Mouse (Mus musculus) limb, embryonic 11.5 days (tissue): Measurements from ENCODE around the gene Ets1. TPM values are rescaled to one million over a fixed set of nuclear protein-coding genes. Genes with fewer than 3 reads are reported as not detected.

Source experiments
- ATAC-seq: fragments of 200-750 bp; cut with Nextera tagmentation; 2 replicates; pipeline ENCODE4 v1.8.0; 2017; ENCODE audit warnings: low read depth; ENCODE audit not compliant: insufficient number of reproducible peaks, low FRiP score, low TSS enrichment
- DNase-seq: peaks from one replicate; pipeline ENCODE4 v3.0.0-alpha.2; 2015; ENCODE audit warnings: low spot score
- H3K27ac ChIP-seq: fragments of 300-500 bp; sonication (generic); replicated peaks from 2 replicates; pipeline ENCODE4 v1.5.1; 2014; ENCODE audit warnings: low read depth, mild to moderate bottlenecking, low read length
- H3K27me3 ChIP-seq: fragments of 300-500 bp; sonication (generic); 2 replicates; pipeline ENCODE4 v1.6.1; 2014; ENCODE audit warnings: mild to moderate bottlenecking, low read length, mixed read lengths; ENCODE audit not compliant: control insufficient read depth, insufficient read depth
- H3K36me3 ChIP-seq: fragments of 300-500 bp; sonication (generic); 2 replicates; pipeline ENCODE4 v1.6.1; 2014; ENCODE audit warnings: mild to moderate bottlenecking, low read length, moderate library complexity, mixed read lengths; ENCODE audit not compliant: control insufficient read depth, insufficient read depth
- H3K4me1 ChIP-seq: fragments of 300-500 bp; sonication (generic); 2 replicates; pipeline ENCODE4 v1.6.1; 2014; ENCODE audit warnings: low read length, mixed read lengths; ENCODE audit not compliant: control insufficient read depth, insufficient read depth
- H3K4me2 ChIP-seq: fragments of 300-500 bp; sonication (generic); 2 replicates; pipeline ENCODE4 v1.6.1; 2014; ENCODE audit warnings: low read depth, mild to moderate bottlenecking, moderate library complexity; ENCODE audit not compliant: severe bottlenecking
- H3K4me3 ChIP-seq: fragments of 300-500 bp; sonication (generic); 2 replicates; pipeline ENCODE4 v1.5.1; 2014; ENCODE audit warnings: low read depth, low read length
- H3K9ac ChIP-seq: fragments of 300-500 bp; sonication (generic); 2 replicates; pipeline ENCODE4 v1.6.1; 2014; ENCODE audit warnings: mild to moderate bottlenecking, low read length
- H3K9me3 ChIP-seq: fragments of 300-500 bp; sonication (generic); 2 replicates; pipeline ENCODE4 v1.6.1; 2016; ENCODE audit warnings: low read length; ENCODE audit not compliant: control insufficient read depth
- WGBS: fragments of 180-500 bp; shearing (Covaris S2); extraction: QIAGEN DNeasy Blood & Tissue Kit; methylation state at CpG from one replicate; pipeline ENCODE4 v1.1.7; 2014; 5-methylcytosine and 5-hydroxymethylcytosine counted together
- polyA plus RNA-seq: library from polyadenylated mRNA; unstranded; fragments of >200 nt; fragmentation: Nextera tagmentation; extraction: Ambion mirVana; gene quantifications from 2 replicates; pipeline ENCODE4 v1.2.1, GENCODE M21; 2014

Ets1 gene
- polyA plus RNA-seq, 1 experiment from 2014 or later = 34.0 TPM

- no peak overlapping the region for H3K4me2 ChIP-seq
- peak overlapping the region; percentile 10; the same call in 1 of the 2 replicates for H3K27ac ChIP-seq
- no peaks in the 10 kb centered on the region for H3K9me3 ChIP-seq
- no peaks in the 10 kb centered on the region for H3K36me3 ChIP-seq
- 67% methylated on average over 7 of the region's 7 CpGs for WGBS
- no peak overlapping the region for H3K9ac ChIP-seq
- H3K4me3 ChIP-seq = no peak overlapping the region
- H3K27me3 ChIP-seq = no peaks in the 10 kb centered on the region
- ATAC-seq = no peak
- DNase-seq = peak; percentile 45
- peaks cover 14% of the 10 kb centered on the region for H3K4me1 ChIP-seq
Measured at GRCm38 (mm10) chr9:32787091-32787490, 151.1 kb downstream of the Ets1 start.

GRCm38 (mm10) chr9:32787615-32788014 lies 151.6 kb downstream of the Ets1 start:
- no peak overlapping the region for H3K4me3 ChIP-seq
- H3K36me3 ChIP-seq = no peaks in the 10 kb centered on the region
- 5% methylated on average over 1 of the region's 1 CpGs for WGBS
- H3K27me3 ChIP-seq = no peaks in the 10 kb centered on the region
- H3K9ac ChIP-seq = no peak overlapping the region
- peaks cover 14% of the 10 kb centered on the region for H3K4me1 ChIP-seq
- H3K4me2 ChIP-seq = no peak overlapping the region
- DNase-seq (peak; percentile 46), ATAC-seq (no peak)
- no peaks in the 10 kb centered on the region for H3K9me3 ChIP-seq
- no peak overlapping the region for H3K27ac ChIP-seq

GRCm38 (mm10) chr9:32789306-32789705 lies 153.3 kb downstream of the Ets1 start:
- no peak overlapping the region for H3K27ac ChIP-seq
- no peaks in the 10 kb centered on the region for H3K27me3 ChIP-seq
- H3K4me1 ChIP-seq = peaks cover 14% of the 10 kb centered on the region
- H3K9me3 ChIP-seq = no peaks in the 10 kb centered on the region
- H3K4me3 ChIP-seq = no peak overlapping the region
- DNase-seq = peak; percentile 40
- no peak overlapping the region for H3K9ac ChIP-seq
- H3K36me3 ChIP-seq = no peaks in the 10 kb centered on the region
- no peak for ATAC-seq
- no peak overlapping the region for H3K4me2 ChIP-seq
- WGBS = 34% methylated on average over 7 of the region's 7 CpGs

GRCm38 (mm10) chr9:32791699-32792098 lies 155.7 kb downstream of the Ets1 start:
- no peaks in the 10 kb centered on the region for H3K36me3 ChIP-seq
- DNase-seq (no peak), ATAC-seq (no peak)
- no peaks in the 10 kb centered on the region for H3K27me3 ChIP-seq
- H3K4me3 ChIP-seq = no peak overlapping the region
- H3K4me1 ChIP-seq = peaks cover 14% of the 10 kb centered on the region
- H3K9me3 ChIP-seq = no peaks in the 10 kb centered on the region
- no peak overlapping the region for H3K9ac ChIP-seq
- WGBS = 24% methylated on average over 6 of the region's 6 CpGs
- no peak overlapping the region for H3K27ac ChIP-seq
- H3K4me2 ChIP-seq = no peak overlapping the region

- 95% methylated on average over 1 of the region's 1 CpGs for WGBS
- H3K4me2 ChIP-seq = no peak overlapping the region
- ATAC-seq = no peak
Measured at GRCm38 (mm10) chr9:32798171-32798570, 162.2 kb downstream of the Ets1 start.

GRCm38 (mm10) chr9:32806106-32806505 lies 170.1 kb downstream of the Ets1 start:
- no peak overlapping the region for H3K9ac ChIP-seq
- H3K4me1 ChIP-seq = no peaks in the 10 kb centered on the region
- ATAC-seq (no peak), DNase-seq (no peak)
- no peak overlapping the region for H3K4me3 ChIP-seq
- no peak overlapping the region for H3K4me2 ChIP-seq
- no peaks in the 10 kb centered on the region for H3K9me3 ChIP-seq
- 79% methylated on average over 4 of the region's 4 CpGs for WGBS
- H3K27me3 ChIP-seq = no peaks in the 10 kb centered on the region
- H3K27ac ChIP-seq = no peak overlapping the region
- no peaks in the 10 kb centered on the region for H3K36me3 ChIP-seq

More at GRCm38 (mm10) chr9:32798171-32798570, 162.2 kb downstream of the Ets1 start:
- Histone ChIP-seq H3K9ac (no peak overlapping the region), H3K4me1 (no peaks in the 10 kb centered on the region), H3K27ac (no peak overlapping the region), H3K27me3 (no peaks in the 10 kb centered on the region), H3K36me3 (no peaks in the 10 kb centered on the region), H3K9me3 (no peaks in the 10 kb centered on the region), H3K4me3 (no peak overlapping the region)
- no peak for DNase-seq

Other genes starting within 250 kb of the Ets1 start
- gene Fli1, start 93.4 kb upstream of the Ets1 start, polyA plus RNA-seq = 62.2 and 68.3 TPM in 2 replicates